Mouse (Mus musculus) heart, embryonic 12.5 days (tissue): ENCODE data around the gene Lmnb2. TPM values are rescaled to one million over a fixed set of nuclear protein-coding genes. Genes with fewer than 3 reads are reported as not detected.

Experiments
- ATAC-seq: fragments of 200-750 bp; cut with Nextera tagmentation; 2 replicates; pipeline ENCODE4 v1.8.0; 2017; ENCODE audit warnings: moderate TSS enrichment, moderate library complexity; ENCODE audit not compliant: insufficient number of reproducible peaks, low FRiP score
- H3K27ac ChIP-seq: fragments of 300-500 bp; sonication (generic); 2 replicates; pipeline ENCODE4 v1.5.1; 2016; ENCODE audit warnings: mild to moderate bottlenecking, moderate library complexity; ENCODE audit not compliant: poor library complexity, severe bottlenecking
- H3K27me3 ChIP-seq: fragments of 300-500 bp; sonication (generic); replicated peaks from 2 replicates; pipeline ENCODE4 v1.6.1; 2016; ENCODE audit warnings: mild to moderate bottlenecking, moderate library complexity
- H3K36me3 ChIP-seq: fragments of 300-500 bp; sonication (generic); 2 replicates; pipeline ENCODE4 v1.6.1; 2016; ENCODE audit warnings: mild to moderate bottlenecking, moderate library complexity
- H3K4me1 ChIP-seq: fragments of 300-500 bp; sonication (generic); replicated peaks from 2 replicates; pipeline ENCODE4 v1.6.1; 2016; ENCODE audit warnings: mild to moderate bottlenecking
- H3K4me2 ChIP-seq: fragments of 300-500 bp; sonication (generic); 2 replicates; pipeline ENCODE4 v1.6.1; 2016; ENCODE audit warnings: mild to moderate bottlenecking, moderate library complexity
- H3K4me3 ChIP-seq: fragments of 300-500 bp; sonication (generic); 2 replicates; pipeline ENCODE4 v1.5.1; 2016; ENCODE audit warnings: mild to moderate bottlenecking
- H3K9ac ChIP-seq: fragments of 300-500 bp; sonication (generic); 2 replicates; pipeline ENCODE4 v1.6.1; 2016; ENCODE audit warnings: mild to moderate bottlenecking, moderate library complexity
- H3K9me3 ChIP-seq: fragments of 300-500 bp; sonication (generic); replicated peaks from 2 replicates; pipeline ENCODE4 v1.6.1; 2016; ENCODE audit warnings: mild to moderate bottlenecking, moderate library complexity
- WGBS: fragments of 180-500 bp; shearing (Covaris S2); methylation state at CpG from one replicate; pipeline ENCODE4 v1.1.7; 2016; 5-methylcytosine and 5-hydroxymethylcytosine counted together
- polyA plus RNA-seq: library from polyadenylated mRNA; unstranded; fragments of >200 nt; fragmentation: Nextera tagmentation; extraction: Ambion mirVana; gene quantifications from 2 replicates; pipeline ENCODE4 v1.2.1, GENCODE M21; 2016

Lmnb2 gene
- 34.3 and 35.3 TPM in 2 replicates for polyA plus RNA-seq

- ATAC-seq = 0 out of 2 replicates have a peak, but pooled peaks have one; percentile 20
- Histone ChIP-seq H3K4me1 (peaks cover 44% of the 10 kb centered on the region), H3K4me2 (peak within 1 kb of the TSS; percentile 98), H3K9ac (peak within 1 kb of the TSS; percentile 92), H3K9me3 (no peaks in the 10 kb centered on the region), H3K36me3 (peaks cover 24% of the 10 kb centered on the region), H3K4me3 (peak within 1 kb of the TSS; percentile 96), H3K27me3 (no peaks in the 10 kb centered on the region), H3K27ac (peak within 1 kb of the TSS; percentile 50; the same call in 1 of the 2 replicates)
- under 1% methylated on average over 61 of the region's 61 CpGs for whole genome bisulfite sequencing
Observed at GRCm38 (mm10) chr10:80917779-80918434, at the start of gene Lmnb2. Gene Lmnb2 (minus strand): TSS chr10:80918245.

GRCm38 (mm10) chr10:80967101-80967656 is 49.1 kb upstream of the Lmnb2 start:
- peaks cover 44% of the 10 kb centered on the region for H3K4me1 ChIP-seq

GRCm38 (mm10) chr10:80966296-80966695 is 48.3 kb upstream of the Lmnb2 start:
- Histone ChIP-seq H3K4me1 (peaks cover 51% of the 10 kb centered on the region), H3K27ac (no peak overlapping the region), H3K9ac (no peak overlapping the region), H3K9me3 (peaks cover 5% of the 10 kb centered on the region; the same call in 1 of the 2 replicates), H3K36me3 (no peaks in the 10 kb centered on the region), H3K4me2 (no peak overlapping the region), H3K27me3 (no peaks in the 10 kb centered on the region), H3K4me3 (no peak overlapping the region)
- 34% methylated on average over 12 of the region's 12 CpGs for WGBS
- ATAC-seq = no peak

More at GRCm38 (mm10) chr10:80967101-80967656, 49.1 kb upstream of the Lmnb2 start:
- Histone ChIP-seq H3K36me3 (no peaks in the 10 kb centered on the region), H3K9me3 (peaks cover 6% of the 10 kb centered on the region; the same call in 1 of the 2 replicates), H3K4me2 (no peak overlapping the region), H3K27ac (no peak overlapping the region), H3K9ac (no peak overlapping the region), H3K27me3 (no peaks in the 10 kb centered on the region), H3K4me3 (no peak overlapping the region)
- ATAC-seq = no peak
- WGBS = 30% methylated on average over 3 of the region's 3 CpGs

- Histone ChIP-seq H3K4me2 (peak overlapping the region; percentile 7; the same call in 1 of the 2 replicates), H3K27me3 (no peaks in the 10 kb centered on the region), H3K9me3 (no peaks in the 10 kb centered on the region), H3K36me3 (no peaks in the 10 kb centered on the region), H3K9ac (0 out of 2 replicates have a peak overlapping the region, but pooled peaks have one; percentile 28), H3K4me3 (no peak overlapping the region), H3K27ac (peak overlapping the region; percentile 82), H3K4me1 (peaks cover 65% of the 10 kb centered on the region)
- ATAC-seq = no peak; the same call in 1 of the 2 replicates
- 29% methylated on average over 12 of the region's 12 CpGs for WGBS
Observed at GRCm38 (mm10) chr10:80963031-80963975, 45.3 kb upstream of the Lmnb2 start.

- no peak overlapping the region for H3K4me3 ChIP-seq
- H3K27ac ChIP-seq = peak overlapping the region; percentile 82; the same call in 1 of the 2 replicates
- no peaks in the 10 kb centered on the region for H3K27me3 ChIP-seq
- WGBS = 73% methylated on average over 5 of the region's 5 CpGs
- H3K4me1 ChIP-seq = peaks cover 65% of the 10 kb centered on the region
- no peak for ATAC-seq
- no peaks in the 10 kb centered on the region for H3K9me3 ChIP-seq
- H3K36me3 ChIP-seq = no peaks in the 10 kb centered on the region
- 0 out of 2 replicates have a peak overlapping the region, but pooled peaks have one; percentile 1 for H3K9ac ChIP-seq
- no peak overlapping the region for H3K4me2 ChIP-seq
Observed at GRCm38 (mm10) chr10:80962585-80962984, 44.5 kb upstream of the Lmnb2 start.

GRCm38 (mm10) chr10:80962051-80962472 is 44.0 kb upstream of the Lmnb2 start:
- Histone ChIP-seq H3K4me1 (peaks cover 61% of the 10 kb centered on the region), H3K4me3 (no peak overlapping the region), H3K27me3 (no peaks in the 10 kb centered on the region), H3K9ac (0 out of 2 replicates have a peak overlapping the region, but pooled peaks have one; percentile 1), H3K36me3 (no peaks in the 10 kb centered on the region), H3K9me3 (no peaks in the 10 kb centered on the region), H3K4me2 (no peak overlapping the region), H3K27ac (peak overlapping the region; percentile 85)
- ATAC-seq = no peak
- WGBS = 49% methylated on average over 10 of the region's 10 CpGs

GRCm38 (mm10) chr10:80960551-80961508 is 42.8 kb upstream of the Lmnb2 start:
- no peaks in the 10 kb centered on the region for H3K9me3 ChIP-seq
- WGBS = 13% methylated on average over 16 of the region's 16 CpGs
- no peak overlapping the region for H3K4me3 ChIP-seq
- no peaks in the 10 kb centered on the region for H3K36me3 ChIP-seq
- peak; percentile 44 for ATAC-seq
- H3K4me2 ChIP-seq = peak overlapping the region; percentile 37
- no peaks in the 10 kb centered on the region for H3K27me3 ChIP-seq
- peaks cover 50% of the 10 kb centered on the region for H3K4me1 ChIP-seq
- H3K27ac ChIP-seq = peak overlapping the region; percentile 85
- H3K9ac ChIP-seq = peak overlapping the region; percentile 9; the same call in 1 of the 2 replicates

GRCm38 (mm10) chr10:80958979-80959637 is 41.1 kb upstream of the Lmnb2 start:
- 84% methylated on average over 5 of the region's 5 CpGs for WGBS
- Histone ChIP-seq H3K4me2 (no peak overlapping the region), H3K9ac (no peak overlapping the region), H3K27ac (no peak overlapping the region), H3K4me1 (peaks cover 60% of the 10 kb centered on the region), H3K4me3 (no peak overlapping the region), H3K27me3 (no peaks in the 10 kb centered on the region), H3K36me3 (no peaks in the 10 kb centered on the region), H3K9me3 (no peaks in the 10 kb centered on the region)
- ATAC-seq = no peak

- H3K4me1 ChIP-seq = peaks cover 46% of the 10 kb centered on the region
- H3K27me3 ChIP-seq = no peaks in the 10 kb centered on the region
- no peaks in the 10 kb centered on the region for H3K36me3 ChIP-seq
- no peak overlapping the region for H3K9ac ChIP-seq
- H3K9me3 ChIP-seq = no peaks in the 10 kb centered on the region
- no peak overlapping the region for H3K4me3 ChIP-seq
- no peak for ATAC-seq
- H3K4me2 ChIP-seq = no peak overlapping the region
- 84% methylated on average over 4 of the region's 4 CpGs for WGBS
- H3K27ac ChIP-seq = no peak overlapping the region
Observed at GRCm38 (mm10) chr10:80957791-80958190, 39.7 kb upstream of the Lmnb2 start.
